Mouse (Mus musculus) hematopoietic stem cell, adult 5-6 weeks (primary cell): ENCODE data around the gene Ppp4r1. TPM values are rescaled to one million over a fixed set of nuclear protein-coding genes. Genes with fewer than 3 reads are reported as not detected.

Source experiments
- ATAC-seq, 2 experiments: fragments of 125-278 bp in 1 of 2; replicated peaks in 1 of 2; 2 replicates each; pipeline ENCODE4 v1.8.0; 2016 to 2017; ENCODE audit warnings: inconsistent platforms in 2 of 2, mild to moderate bottlenecking in 2 of 2, moderate number of reproducible peaks in 2 of 2, low read depth in 1 of 2, moderate TSS enrichment in 1 of 2; ENCODE audit not compliant: low FRiP score in 2 of 2, poor library complexity in 2 of 2, severe bottlenecking in 2 of 2, insufficient read depth in 1 of 2, low TSS enrichment in 1 of 2
- total RNA-seq: library from RNA; stranded (forward); fragments of 172-1452, 232-1000 nt; gene quantifications from 2 replicates; pipeline ENCODE4 v1.2.3, GENCODE M21; 2017

Gene Ppp4r1
- total RNA-seq, 1 experiment from 2014 or later = 51.6 TPM

- ATAC-seq = no peak
Measured at GRCm38 (mm10) chr17:65867996-65868395, 85.6 kb downstream of the Ppp4r1 start.

- no peak for ATAC-seq
Measured at GRCm38 (mm10) chr17:65869720-65870119, 87.3 kb downstream of the Ppp4r1 start.

GRCm38 (mm10) chr17:65870146-65870545, 87.8 kb downstream of the Ppp4r1 start:
- peak; percentile 65 to 68 for ATAC-seq

GRCm38 (mm10) chr17:65871641-65872041, 89.3 kb downstream of the Ppp4r1 start:
- ATAC-seq = no peak

- peak; percentile 19 to 23; a peak in 2 of 4 replicates for ATAC-seq
Measured at GRCm38 (mm10) chr17:65872051-65872450, 89.7 kb downstream of the Ppp4r1 start.

GRCm38 (mm10) chr17:65872652-65873051, 90.3 kb downstream of the Ppp4r1 start:
- peak; percentile 66 to 67 for ATAC-seq

- no peak for ATAC-seq
Measured at GRCm38 (mm10) chr17:65873156-65873555, 90.8 kb downstream of the Ppp4r1 start.

- ATAC-seq = no peak
Measured at GRCm38 (mm10) chr17:65873834-65874233, 91.5 kb downstream of the Ppp4r1 start.

GRCm38 (mm10) chr17:65877026-65877425, 94.7 kb downstream of the Ppp4r1 start:
- no peak for ATAC-seq

GRCm38 (mm10) chr17:65884061-65884669, 101.8 kb downstream of the Ppp4r1 start:
- no peak for ATAC-seq

- ATAC-seq = peak; percentile 95 to 96
Measured at GRCm38 (mm10) chr17:65884691-65885397, 102.5 kb downstream of the Ppp4r1 start.

GRCm38 (mm10) chr17:65885398-65885696, 103.0 kb downstream of the Ppp4r1 start:
- ATAC-seq = no peak

GRCm38 (mm10) chr17:65885697-65886529, 103.5 kb downstream of the Ppp4r1 start, which contains the start of gene Ralbp1:
Ralbp1 (minus strand) TSS chr17:65885798.
- peak; percentile 54 to 58 for ATAC-seq

GRCm38 (mm10) chr17:65886571-65886970, 104.2 kb downstream of the Ppp4r1 start:
- ATAC-seq = no peak

GRCm38 (mm10) chr17:65889476-65889875, 107.1 kb downstream of the Ppp4r1 start:
- ATAC-seq = no peak
